Mouse (Mus musculus): ENCODE data around the gene Plcxd3. TPM values are rescaled to one million over a fixed set of nuclear protein-coding genes. Genes with fewer than 3 reads are reported as not detected.
"Not testable (repeated sequence)": the region's sequence is repeated elsewhere in the genome, so short reads cannot be mapped to it uniquely, and the experiment has no call there.

Gene Plcxd3
- polyA plus RNA-seq, 2 experiments = 0.15 to 2.4 TPM

DNA sequence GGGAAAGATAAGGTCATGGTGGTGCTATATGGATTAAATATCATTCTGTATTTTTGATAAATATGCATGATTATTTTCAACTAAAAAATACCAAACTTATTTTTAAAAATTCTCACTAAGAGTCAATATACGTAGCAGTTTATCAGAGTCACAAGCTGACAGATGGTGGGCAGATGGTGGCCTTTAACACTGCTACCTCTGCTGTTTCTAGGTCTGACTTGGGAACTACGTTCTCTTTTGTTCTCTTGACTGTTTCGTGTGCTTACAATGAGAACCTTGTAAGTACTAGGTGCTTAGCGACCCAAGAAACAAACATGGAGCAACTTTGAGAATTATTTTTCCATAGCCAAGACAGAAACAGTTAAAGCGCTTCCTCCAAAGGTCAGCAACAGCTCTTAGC lies 183.8 kb downstream of the Plcxd3 start:
- Histone ChIP-seq H3K27me3 (ENCODE audit: control insufficient read depth, insufficient read depth, low read length) (no peaks in the 10 kb centered on the region), H3K36me3 (ENCODE audit: control insufficient read depth, insufficient read depth, low read length) (no peaks in the 10 kb centered on the region)

DNA sequence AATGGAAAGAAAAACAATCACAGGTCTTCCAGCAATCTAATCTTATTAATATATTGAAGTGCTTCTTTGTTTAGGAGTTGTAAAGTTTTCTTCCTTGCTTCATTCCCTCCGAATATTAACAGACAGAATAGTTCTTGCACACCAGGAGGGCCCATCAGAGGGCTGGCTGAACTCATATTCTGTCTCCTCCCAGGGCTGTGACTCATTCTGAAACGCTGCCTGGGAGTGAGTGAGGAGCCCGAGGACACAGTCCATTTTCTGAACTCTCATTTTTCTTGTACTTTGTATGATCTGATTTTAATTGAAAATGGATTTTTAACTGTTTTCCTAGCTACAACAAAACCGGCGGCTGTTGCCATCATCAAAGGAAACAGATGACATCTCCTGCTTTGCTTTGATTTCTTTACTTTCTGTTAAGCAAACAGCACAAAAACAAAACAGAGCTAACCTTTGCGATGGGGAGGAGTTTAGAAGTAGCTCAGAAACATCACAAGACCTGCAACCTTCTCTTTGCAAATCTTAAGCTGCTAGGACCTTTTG lies 186.2 kb downstream of the Plcxd3 start:
- no peaks in the 10 kb centered on the region for H3K9me3 ChIP-seq (ENCODE audit: control insufficient read depth, low read length)
- H3K4me3 ChIP-seq (replicated peaks; ENCODE audit: low read length) = no peak overlapping the region
- no peak for DNase-seq (ENCODE audit: low spot score)
- TF ChIP-seq POLR2A (IDR thresholded peaks at IDR 0.05; ENCODE audit: borderline replicate concordance, extremely low read depth, insufficient read depth, insufficient read length) = no peak
- no peaks in the 10 kb centered on the region for H3K27me3 ChIP-seq (ENCODE audit: control insufficient read depth, insufficient read depth, low read length)
- H3K4me1 ChIP-seq (ENCODE audit: control insufficient read depth, insufficient read depth, low read length) = no peaks in the 10 kb centered on the region
- H3K27ac ChIP-seq (replicated peaks; ENCODE audit: low read depth, low read length) = no peak overlapping the region
- H3K4me2 ChIP-seq (replicated peaks; ENCODE audit: low read depth, low read length, severe bottlenecking) = no peak overlapping the region
- no peak for ATAC-seq (ENCODE audit: low FRiP score, low read depth)
- no peak overlapping the region for H3K9ac ChIP-seq (ENCODE audit: low read depth, low read length, severe bottlenecking)
- no peaks in the 10 kb centered on the region for H3K36me3 ChIP-seq (ENCODE audit: control insufficient read depth, insufficient read depth, low read length)
- WGBS = 45% methylated on average over 6 of the region's 6 CpGs

More for the DNA sequence above, 183.8 kb downstream of the Plcxd3 start:
- Histone ChIP-seq H3K4me2 (replicated peaks; ENCODE audit: low read depth, low read length, severe bottlenecking) (no peak overlapping the region), H3K27ac (replicated peaks; ENCODE audit: low read depth, low read length) (no peak overlapping the region), H3K4me1 (ENCODE audit: control insufficient read depth, insufficient read depth, low read length) (no peaks in the 10 kb centered on the region), H3K9ac (ENCODE audit: low read depth, low read length, severe bottlenecking) (no peak overlapping the region), H3K4me3 (replicated peaks; ENCODE audit: low read length) (no peak overlapping the region), H3K9me3 (ENCODE audit: control insufficient read depth, low read length) (no peaks in the 10 kb centered on the region)
- ATAC-seq (ENCODE audit: low FRiP score, low read depth) = no peak
- DNase-seq (ENCODE audit: low spot score) = no peak
- no peak for TF ChIP-seq POLR2A (IDR thresholded peaks at IDR 0.05; ENCODE audit: borderline replicate concordance, extremely low read depth, insufficient read depth, insufficient read length)
- WGBS = 67% methylated on average over 5 of the region's 5 CpGs

GRCm38 (mm10) chr15:4595521-4595920 lies 220.2 kb downstream of the Plcxd3 start:
- 93% methylated on average over 8 of the region's 8 CpGs for WGBS

GRCm38 (mm10) chr15:4598661-4599060 lies 223.4 kb downstream of the Plcxd3 start:
- H3K4me2 ChIP-seq (replicated peaks; ENCODE audit: low read depth, low read length, severe bottlenecking); H3K36me3 ChIP-seq (ENCODE audit: control insufficient read depth, insufficient read depth, low read length); H3K27me3 ChIP-seq (ENCODE audit: control insufficient read depth, insufficient read depth, low read length); H3K4me3 ChIP-seq (replicated peaks; ENCODE audit: low read length); H3K27ac ChIP-seq (replicated peaks; ENCODE audit: low read depth, low read length); DNase-seq (ENCODE audit: low spot score); H3K4me1 ChIP-seq (ENCODE audit: control insufficient read depth, insufficient read depth, low read length); H3K9ac ChIP-seq (ENCODE audit: low read depth, low read length, severe bottlenecking); ATAC-seq (ENCODE audit: low FRiP score, low read depth); H3K9me3 ChIP-seq (ENCODE audit: control insufficient read depth, low read length): not testable (repeated sequence)
- WGBS = 87% methylated on average over 8 of the region's 8 CpGs

More at GRCm38 (mm10) chr15:4595521-4595920, 220.2 kb downstream of the Plcxd3 start:
- ATAC-seq (ENCODE audit: low FRiP score, low read depth); H3K4me2 ChIP-seq (replicated peaks; ENCODE audit: low read depth, low read length, severe bottlenecking); H3K4me1 ChIP-seq (ENCODE audit: control insufficient read depth, insufficient read depth, low read length); H3K4me3 ChIP-seq (replicated peaks; ENCODE audit: low read length); H3K27ac ChIP-seq (replicated peaks; ENCODE audit: low read depth, low read length); DNase-seq (ENCODE audit: low spot score); H3K9ac ChIP-seq (ENCODE audit: low read depth, low read length, severe bottlenecking); H3K9me3 ChIP-seq (ENCODE audit: control insufficient read depth, low read length); H3K36me3 ChIP-seq (ENCODE audit: control insufficient read depth, insufficient read depth, low read length); H3K27me3 ChIP-seq (ENCODE audit: control insufficient read depth, insufficient read depth, low read length): not testable (repeated sequence)

DNA sequence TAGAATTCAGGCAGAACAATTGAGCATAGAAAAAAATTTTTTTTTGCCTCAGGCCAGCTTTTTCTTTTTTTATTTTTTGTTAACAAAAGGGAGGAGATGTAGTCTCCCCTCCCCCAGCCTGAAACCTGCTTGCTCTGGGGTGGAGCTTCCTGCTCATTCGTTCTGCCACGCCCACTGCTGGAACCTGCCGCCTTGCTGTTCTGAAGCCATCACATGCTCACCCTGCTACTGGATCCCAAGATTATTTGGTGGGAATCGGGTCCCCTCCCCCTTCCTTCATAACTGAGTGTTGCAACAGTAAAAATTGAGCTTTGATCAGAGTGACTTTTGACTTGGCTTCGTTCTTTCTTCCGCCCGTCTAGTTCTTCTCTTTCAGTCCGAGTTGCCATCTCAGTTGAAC lies 224.0 kb downstream of the Plcxd3 start:
- DNase-seq (ENCODE audit: low spot score); H3K9me3 ChIP-seq (ENCODE audit: control insufficient read depth, low read length); H3K27ac ChIP-seq (replicated peaks; ENCODE audit: low read depth, low read length); H3K4me3 ChIP-seq (replicated peaks; ENCODE audit: low read length); H3K36me3 ChIP-seq (ENCODE audit: control insufficient read depth, insufficient read depth, low read length); H3K4me2 ChIP-seq (replicated peaks; ENCODE audit: low read depth, low read length, severe bottlenecking); H3K4me1 ChIP-seq (ENCODE audit: control insufficient read depth, insufficient read depth, low read length); H3K27me3 ChIP-seq (ENCODE audit: control insufficient read depth, insufficient read depth, low read length); ATAC-seq (ENCODE audit: low FRiP score, low read depth); H3K9ac ChIP-seq (ENCODE audit: low read depth, low read length, severe bottlenecking): not testable (repeated sequence)
- WGBS = 90% methylated on average over 8 of the region's 8 CpGs

GRCm38 (mm10) chr15:4605630-4606029 lies 230.3 kb downstream of the Plcxd3 start:
- H3K9ac ChIP-seq (ENCODE audit: low read depth, low read length, severe bottlenecking) = no peak overlapping the region
- no peak for TF ChIP-seq POLR2A (IDR thresholded peaks at IDR 0.05; ENCODE audit: borderline replicate concordance, extremely low read depth, insufficient read depth, insufficient read length)
- H3K4me3 ChIP-seq (replicated peaks; ENCODE audit: low read length) = no peak overlapping the region
- no peak overlapping the region for H3K27ac ChIP-seq (replicated peaks; ENCODE audit: low read depth, low read length)
- no peaks in the 10 kb centered on the region for H3K4me1 ChIP-seq (ENCODE audit: control insufficient read depth, insufficient read depth, low read length)
- no peaks in the 10 kb centered on the region for H3K9me3 ChIP-seq (ENCODE audit: control insufficient read depth, low read length)
- H3K36me3 ChIP-seq (ENCODE audit: control insufficient read depth, insufficient read depth, low read length) = no peaks in the 10 kb centered on the region
- H3K4me2 ChIP-seq (replicated peaks; ENCODE audit: low read depth, low read length, severe bottlenecking) = no peak overlapping the region
- DNase-seq (ENCODE audit: low spot score) (no peak), ATAC-seq (ENCODE audit: low FRiP score, low read depth) (no peak)
- 76% methylated on average over 6 of the region's 6 CpGs for WGBS
- H3K27me3 ChIP-seq (ENCODE audit: control insufficient read depth, insufficient read depth, low read length) = no peaks in the 10 kb centered on the region

Data from limb, embryonic 14.5 days (tissue).